Mouse (Mus musculus) cerebellum, adult 9-10 months (tissue): ENCODE measurements around the gene B230118H07Rik.

ENCODE experiments used
- DNase-seq: peaks from one replicate; pipeline ENCODE4 v3.0.0; 2022

Gene B230118H07Rik

GRCm38 (mm10) chr2:101638979-101639839 lies 10.1 kb downstream of the B230118H07Rik start:
- DNase-seq: no peak

DNA sequence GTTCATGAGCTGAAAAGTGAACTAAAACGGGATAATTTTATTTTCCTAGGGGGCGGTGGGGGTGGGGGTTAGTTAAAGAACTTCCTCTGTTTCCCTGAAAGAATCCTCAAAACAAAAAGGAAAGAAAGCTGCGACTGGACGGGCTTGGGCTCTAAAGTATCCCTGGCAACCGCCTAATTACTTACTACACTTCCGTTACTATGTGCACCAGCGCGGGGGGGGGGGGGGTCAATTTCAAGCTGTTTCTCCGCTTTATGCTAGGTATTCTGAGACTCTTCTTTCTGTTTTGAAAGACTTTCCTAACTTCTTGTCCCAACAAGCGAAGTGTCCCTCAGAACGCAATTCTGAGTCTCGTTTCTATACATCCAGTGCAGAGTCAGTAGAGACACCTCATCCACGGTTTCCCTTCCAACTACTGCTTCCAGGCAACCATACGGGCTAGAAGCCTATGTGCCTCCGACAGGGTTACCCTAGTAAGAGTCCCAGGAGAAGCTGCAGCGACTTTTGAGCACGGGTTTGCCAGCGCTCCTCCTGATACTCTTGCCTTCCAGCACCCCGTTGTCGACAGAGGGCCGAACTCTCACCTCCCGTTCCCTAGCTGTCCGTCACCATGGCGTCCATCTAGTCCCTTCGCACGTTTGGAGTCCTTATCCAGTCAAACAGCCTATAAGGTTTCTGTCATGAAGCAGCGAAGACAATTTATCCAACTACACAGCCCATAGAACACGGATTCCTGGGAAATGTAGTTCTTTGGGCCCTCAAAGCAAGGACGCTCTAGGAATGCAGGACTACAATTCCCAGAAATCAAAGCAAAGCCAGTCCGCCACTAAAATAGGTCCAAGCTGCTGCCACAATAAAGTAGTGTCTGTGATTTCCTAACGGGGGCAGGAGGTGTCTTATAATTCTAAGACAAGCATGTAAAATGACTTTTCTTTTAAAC lies 20.8 kb downstream of the B230118H07Rik start:
- peak; percentile 99 for DNase-seq

GRCm38 (mm10) chr2:101627227-101627626 lies 22.1 kb downstream of the B230118H07Rik start:
- no peak for DNase-seq

- no peak for DNase-seq
Measured at GRCm38 (mm10) chr2:101624526-101624925, 24.8 kb downstream of the B230118H07Rik start, which contains the start of gene Rag2. TSS of gene Rag2 (plus strand) at chr2:101624718.

- no peak for DNase-seq
Measured at GRCm38 (mm10) chr2:101624011-101624410, 25.3 kb downstream of the B230118H07Rik start.

GRCm38 (mm10) chr2:101623042-101623441 lies 26.3 kb downstream of the B230118H07Rik start:
- no peak for DNase-seq

DNA sequence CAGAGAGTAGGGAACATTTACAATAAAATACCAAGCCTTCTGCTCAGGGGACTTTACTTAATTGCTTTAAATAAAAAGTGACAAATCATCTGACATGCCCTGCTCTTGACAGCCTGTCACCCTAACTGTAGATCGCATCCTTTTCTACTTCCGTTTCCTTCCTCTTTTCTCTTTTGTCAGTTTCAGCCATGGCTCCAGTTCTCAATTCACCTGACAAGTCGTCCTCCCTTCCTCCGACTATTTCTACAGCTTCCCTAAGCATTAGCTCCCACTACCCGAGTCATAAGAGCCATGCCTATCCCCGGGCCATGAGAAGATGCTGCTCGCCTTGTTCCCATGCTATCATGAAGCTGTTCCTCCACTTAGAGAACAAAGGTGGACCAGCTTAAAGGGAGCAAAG lies 27.7 kb downstream of the B230118H07Rik start:
- DNase-seq: no peak

DNA sequence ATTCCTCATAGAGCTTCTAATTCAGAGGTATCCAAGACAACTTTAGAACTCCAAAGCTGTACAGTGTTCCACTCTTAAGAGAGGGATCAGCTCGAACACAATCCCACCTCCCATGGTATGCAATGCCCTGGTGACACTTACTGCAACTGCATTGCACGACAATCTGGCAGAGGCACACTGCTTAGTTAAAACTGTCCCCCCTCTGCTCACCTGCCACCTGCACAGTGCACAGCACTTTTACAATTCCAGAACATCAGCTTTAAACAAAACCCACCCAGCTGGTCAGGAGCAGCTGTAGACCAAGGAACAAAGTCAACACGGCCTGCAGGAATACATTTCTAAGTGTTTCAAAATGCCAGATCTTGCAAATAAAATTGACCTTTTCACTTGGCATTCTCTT lies 28.4 kb downstream of the B230118H07Rik start:
- no peak for DNase-seq

- DNase-seq: no peak
Measured at GRCm38 (mm10) chr2:101618373-101618772, 31.0 kb downstream of the B230118H07Rik start.

DNA sequence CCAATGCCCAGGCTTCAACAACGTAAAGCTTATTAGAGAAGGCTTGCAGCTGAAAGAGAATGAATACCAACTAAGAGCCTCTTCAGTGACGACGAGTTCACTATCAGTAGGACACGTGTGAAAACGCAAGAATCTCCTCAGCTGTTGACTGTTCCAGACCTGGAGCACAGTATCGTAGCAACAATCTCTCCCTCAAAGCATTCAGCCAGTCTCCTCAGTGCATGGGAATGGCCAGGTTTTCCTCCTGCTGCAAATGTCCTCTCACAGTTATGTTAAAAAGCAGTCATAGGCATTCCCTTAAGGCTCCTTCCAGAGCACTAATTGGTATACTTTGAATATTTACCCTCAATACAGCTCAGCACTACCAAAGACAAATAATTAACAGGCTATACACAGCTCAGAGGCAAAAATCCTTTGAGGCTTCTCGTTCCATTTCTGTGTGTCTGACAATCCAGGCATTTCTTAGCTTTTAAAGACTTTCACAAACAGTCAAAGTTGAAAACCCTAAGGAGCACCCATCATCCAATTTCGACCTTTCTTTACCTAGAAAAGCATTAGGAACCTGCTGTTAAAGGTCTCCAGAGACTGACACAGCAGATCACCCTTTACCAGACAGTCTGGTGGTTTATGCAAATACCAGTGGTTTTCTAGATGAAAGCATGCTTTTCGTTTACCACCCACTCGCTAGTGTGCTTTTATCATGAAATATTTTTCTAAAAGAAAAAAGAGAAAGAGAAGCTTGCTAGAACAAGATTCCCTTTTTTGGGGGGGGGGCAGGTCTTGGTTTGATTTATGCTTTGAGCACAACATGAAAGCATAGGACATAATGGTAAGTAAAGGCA lies 33.6 kb downstream of the B230118H07Rik start:
- no peak for DNase-seq

DNA sequence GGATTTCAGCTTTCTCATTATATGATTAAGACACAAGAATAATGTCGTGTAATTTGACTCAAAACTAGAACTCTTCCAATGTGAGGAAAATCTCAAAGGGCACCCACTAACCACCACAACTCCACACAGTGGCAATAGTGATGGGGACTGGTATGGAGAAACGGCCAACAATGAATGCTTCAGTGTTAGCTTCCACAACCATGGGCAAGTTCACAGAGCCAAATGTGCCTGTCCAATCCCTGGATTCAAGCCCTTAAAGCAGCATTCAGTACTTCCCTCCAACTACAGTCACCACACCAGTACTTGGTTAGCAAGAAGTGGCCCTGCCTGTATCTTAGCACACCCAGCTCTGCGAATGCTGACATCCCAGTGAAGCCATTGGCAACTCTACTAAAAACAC lies 38.5 kb downstream of the B230118H07Rik start:
- no peak for DNase-seq

DNA sequence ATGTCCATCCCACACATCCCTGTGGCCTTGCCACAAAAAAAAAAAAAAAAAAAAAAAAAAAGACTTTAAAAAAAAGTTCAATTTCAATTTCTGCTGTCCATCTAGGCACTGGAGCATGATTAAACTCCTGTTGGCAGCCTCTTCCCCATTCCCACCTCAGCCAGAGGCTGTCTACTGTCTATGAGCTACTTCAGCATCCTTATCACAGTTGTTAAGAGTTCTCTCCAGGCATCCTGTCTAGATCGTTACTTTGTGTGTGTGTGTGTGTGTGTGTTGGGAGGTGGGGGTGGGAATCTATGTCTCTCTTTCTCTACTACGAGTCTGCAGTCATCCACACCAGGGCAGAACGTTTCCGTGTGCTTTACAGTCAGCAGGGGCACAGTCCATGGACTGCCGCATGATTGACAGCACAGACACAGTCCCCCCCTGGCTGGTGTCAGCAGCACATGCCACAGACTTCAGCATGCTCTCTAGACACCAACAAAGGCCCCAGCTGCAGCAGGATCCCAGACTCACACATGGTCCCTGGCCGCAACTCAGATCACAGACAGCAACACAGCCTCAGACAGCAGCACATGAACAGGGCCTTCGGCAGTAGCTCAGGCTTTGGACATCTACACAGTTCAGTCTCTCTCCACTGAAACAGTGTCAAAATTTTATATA lies 41.0 kb downstream of the B230118H07Rik start:
- DNase-seq: no peak

DNA sequence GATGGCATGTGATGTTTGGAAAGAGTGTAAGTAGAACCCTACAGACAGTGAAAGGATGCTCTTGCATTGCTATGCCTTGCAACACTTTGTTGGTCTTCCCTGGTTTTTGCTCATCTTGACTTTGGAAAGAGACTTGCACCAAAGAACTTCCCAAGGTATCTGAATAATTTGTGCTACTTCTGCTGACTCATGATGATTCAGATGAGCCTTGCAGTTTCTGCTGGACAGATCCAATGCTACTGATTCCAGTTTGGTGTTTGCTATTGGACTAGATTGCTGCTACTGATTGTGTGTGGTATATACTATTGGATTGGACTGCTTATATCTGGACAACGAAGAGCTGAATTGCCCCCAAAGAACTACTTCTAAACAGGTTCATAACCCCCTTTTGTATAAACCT lies 46.2 kb downstream of the B230118H07Rik start:
- DNase-seq: no peak

- peak; percentile 77 for DNase-seq
Measured at GRCm38 (mm10) chr2:101600703-101601102, 48.6 kb downstream of the B230118H07Rik start.

DNA sequence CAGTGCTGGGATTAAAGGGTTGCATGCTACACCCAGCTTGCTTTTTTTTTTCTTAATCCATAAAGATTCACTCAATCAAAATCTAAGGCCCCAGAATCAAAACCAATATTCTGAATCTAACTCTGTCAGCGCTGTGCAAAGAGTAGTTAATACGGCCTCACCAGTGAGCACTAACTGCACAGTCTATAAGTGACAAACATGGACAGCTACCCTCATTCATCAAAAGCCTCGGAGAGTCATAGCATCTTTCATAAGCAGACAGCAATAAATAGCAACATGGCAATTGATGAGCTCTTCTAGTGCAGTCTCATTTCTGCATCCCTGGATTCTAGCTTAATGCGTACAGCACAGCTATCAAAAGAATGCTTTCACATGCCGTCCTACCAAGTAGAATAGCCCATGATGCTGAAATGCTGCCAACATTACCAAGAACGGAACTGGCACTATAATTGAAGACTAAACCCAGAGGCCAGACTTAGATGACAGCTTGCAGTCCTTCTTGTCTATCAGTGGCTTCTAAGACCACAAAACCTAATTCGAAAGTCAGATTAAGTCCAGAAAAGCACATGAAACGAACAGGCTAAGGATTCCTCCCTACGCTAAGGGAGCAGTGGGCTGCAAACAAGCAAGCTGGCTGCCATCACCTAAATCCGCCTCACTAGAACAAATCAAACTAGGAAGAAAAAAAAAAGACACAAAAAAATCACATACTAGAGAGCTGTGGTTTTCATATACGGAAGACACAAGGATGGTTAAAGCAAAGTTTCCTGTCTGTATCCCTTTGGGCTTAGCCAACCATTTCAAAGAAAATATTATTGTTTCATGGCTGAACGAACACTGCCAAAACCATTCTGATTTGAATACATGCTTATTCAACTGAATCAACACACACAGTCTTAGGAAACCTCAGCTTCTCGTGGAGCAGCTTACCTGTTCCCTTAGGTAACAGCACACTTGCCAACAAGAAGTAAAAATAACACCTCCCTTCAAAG lies 50.8 kb downstream of the B230118H07Rik start:
- DNase-seq: peak; percentile 74

- DNase-seq: no peak
Measured at GRCm38 (mm10) chr2:101597186-101597585, 52.1 kb downstream of the B230118H07Rik start.

DNA sequence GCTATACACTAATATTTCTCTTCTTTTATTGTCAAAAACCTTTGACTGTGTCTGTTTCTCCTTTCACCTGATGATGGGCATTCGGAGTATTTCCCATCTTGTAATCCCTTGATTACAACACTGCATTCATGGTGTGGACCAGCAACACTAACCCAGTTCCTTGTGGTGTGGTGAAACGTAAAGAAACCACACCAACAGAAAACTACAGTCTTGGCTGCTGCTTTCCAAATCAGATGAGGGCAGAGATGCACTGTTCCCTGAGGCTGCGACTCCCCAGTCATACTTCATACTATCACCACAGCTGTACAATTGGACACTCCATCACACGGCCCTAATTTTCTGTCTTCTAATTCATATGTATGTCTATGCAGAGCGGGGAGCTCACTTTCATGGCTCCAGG lies 54.7 kb downstream of the B230118H07Rik start:
- no peak for DNase-seq

DNA sequence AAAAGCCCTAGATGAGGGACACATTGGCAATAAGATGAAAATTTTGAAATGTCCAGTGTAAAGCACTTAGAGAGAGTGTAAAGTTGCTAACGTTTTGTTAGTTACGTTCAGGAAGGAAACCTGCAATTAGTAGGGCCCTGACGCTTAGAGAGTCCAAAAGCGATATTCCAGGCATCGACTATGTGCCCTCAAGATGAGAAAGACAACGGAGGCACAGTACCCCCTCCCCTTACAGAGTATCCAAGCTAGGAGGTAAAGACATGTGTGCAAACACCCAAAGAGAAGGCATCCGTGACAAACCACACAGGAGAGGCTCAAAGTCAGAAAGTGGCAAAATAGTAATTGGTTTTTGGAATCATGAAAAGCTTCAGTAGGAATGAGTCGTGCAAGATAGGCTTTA lies 56.4 kb downstream of the B230118H07Rik start:
- no peak for DNase-seq

DNA sequence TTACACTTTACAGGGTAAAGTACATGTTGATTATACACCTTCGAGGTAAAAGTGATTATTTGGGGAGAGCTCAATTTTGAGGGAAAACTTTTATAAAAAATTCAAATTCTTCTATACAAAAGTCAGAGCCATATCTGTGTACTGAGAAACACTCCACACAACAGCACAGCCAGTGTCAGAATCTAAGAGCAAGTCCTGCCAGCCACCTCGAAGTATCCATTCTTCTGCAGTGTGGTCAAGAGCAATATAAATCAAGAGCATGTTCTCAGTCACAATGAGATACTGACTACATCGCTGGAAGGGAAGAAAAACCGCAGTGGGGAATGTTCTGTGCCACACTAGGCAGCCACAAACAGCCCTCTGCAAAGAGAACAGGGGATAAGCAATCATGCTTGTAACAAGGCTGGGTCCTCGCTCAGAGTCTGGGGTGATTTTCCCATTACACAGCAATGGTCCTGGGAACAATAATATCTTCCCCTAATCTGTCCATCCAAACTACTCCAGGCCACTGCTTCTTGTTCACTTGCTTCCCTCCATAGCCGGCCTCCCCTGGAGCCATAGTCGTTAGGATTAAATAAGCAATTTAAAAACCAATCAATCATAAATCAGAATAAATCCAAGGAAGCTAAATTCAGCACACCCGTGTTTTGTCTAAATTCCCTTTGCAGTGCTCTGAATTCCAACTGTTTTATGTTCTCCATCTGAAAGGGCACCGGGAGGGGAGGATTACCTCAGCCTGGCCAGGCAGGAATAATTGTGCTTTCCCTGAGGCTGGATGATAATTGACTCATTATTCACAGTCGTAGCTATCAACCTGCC lies 57.1 kb downstream of the B230118H07Rik start:
- DNase-seq: peak; percentile 50

DNA sequence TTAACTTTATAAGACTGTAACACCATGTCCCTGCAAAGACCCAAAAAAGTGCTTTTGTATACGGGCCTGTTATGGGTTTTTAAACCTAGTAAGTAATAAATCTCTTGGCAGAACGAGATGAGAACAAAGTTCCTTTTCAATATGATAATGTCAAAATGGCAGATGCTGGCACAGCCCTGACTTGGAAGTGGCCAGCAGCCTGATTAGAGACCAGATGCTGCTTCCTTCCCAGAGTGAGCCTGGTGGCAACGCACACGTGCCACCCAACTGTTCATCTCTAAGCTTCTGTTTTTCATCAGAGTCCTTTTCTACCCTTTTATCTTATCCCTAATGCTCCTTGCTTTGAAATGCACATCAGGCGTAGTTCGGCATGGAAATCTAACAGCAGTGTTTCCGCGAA lies 58.0 kb downstream of the B230118H07Rik start:
- DNase-seq: no peak
